Mouse (Mus musculus): ENCODE measurements at regions not wholly inside any gene's neighbourhood (a gene's known extent, or its start where the extent isn't known, plus 50 kb on each side); places are given as distances from the start of the nearest gene placed in this dataset.
"Not testable (repeated sequence)": the region's sequence is repeated elsewhere in the genome, so short reads cannot be mapped to it uniquely, and the experiment has no call there.

- no peaks in the 10 kb centered on the region for H3K9me3 ChIP-seq (replicated peaks; ENCODE audit: control insufficient read depth, insufficient read depth, low read length, poor library complexity, severe bottlenecking)
- no peaks in the 10 kb centered on the region for H3K27me3 ChIP-seq (ENCODE audit: control insufficient read depth, insufficient read depth, low read length, poor library complexity, severe bottlenecking)
- no peaks in the 10 kb centered on the region for H3K36me3 ChIP-seq (ENCODE audit: control insufficient read depth, insufficient read depth, low read length, poor library complexity, severe bottlenecking)
- no peaks in the 10 kb centered on the region for H3K4me1 ChIP-seq (ENCODE audit: control insufficient read depth, insufficient read depth, low read length)
- TF ChIP-seq POLR2A (IDR thresholded peaks at IDR 0.05; ENCODE audit: insufficient read depth, low read length) (no peak), EP300 (IDR thresholded peaks at IDR 0.05; ENCODE audit: insufficient read depth, low read depth, low read length) (no peak), CTCF (IDR thresholded peaks at IDR 0.05; ENCODE audit: low read depth, low read length) (no peak)
- no peak overlapping the region for H3K9ac ChIP-seq (ENCODE audit: low read depth, poor library complexity, severe bottlenecking)
- H3K27ac ChIP-seq (ENCODE audit: insufficient read depth, low read length): no peak overlapping the region
- no peak overlapping the region for H3K4me3 ChIP-seq (ENCODE audit: low read depth, low read length)
Observed at GRCm38 (mm10) chr16:15128996-15129395, 188.3 kb upstream of the Gm21897 start.

- no peak overlapping the region for H3K9ac ChIP-seq (ENCODE audit: low read depth, poor library complexity, severe bottlenecking)
- no peak overlapping the region for H3K4me3 ChIP-seq (ENCODE audit: low read depth, low read length)
- no peaks in the 10 kb centered on the region for H3K36me3 ChIP-seq (ENCODE audit: control insufficient read depth, insufficient read depth, low read length, poor library complexity, severe bottlenecking)
- no peaks in the 10 kb centered on the region for H3K27me3 ChIP-seq (ENCODE audit: control insufficient read depth, insufficient read depth, low read length, poor library complexity, severe bottlenecking)
- H3K4me1 ChIP-seq (ENCODE audit: control insufficient read depth, insufficient read depth, low read length): no peaks in the 10 kb centered on the region
- H3K27ac ChIP-seq (ENCODE audit: insufficient read depth, low read length): no peak overlapping the region
- no peak for TF ChIP-seq EP300 (IDR thresholded peaks at IDR 0.05; ENCODE audit: insufficient read depth, low read depth, low read length)
- TF ChIP-seq POLR2A (IDR thresholded peaks at IDR 0.05; ENCODE audit: insufficient read depth, low read length): no peak
- TF ChIP-seq CTCF (IDR thresholded peaks at IDR 0.05; ENCODE audit: low read depth, low read length): no peak
- no peaks in the 10 kb centered on the region for H3K9me3 ChIP-seq (replicated peaks; ENCODE audit: control insufficient read depth, insufficient read depth, low read length, poor library complexity, severe bottlenecking)
Observed at GRCm38 (mm10) chr16:15129806-15130205, 187.5 kb upstream of the Gm21897 start.

GRCm38 (mm10) chr16:15157852-15158251 lies 159.4 kb upstream of the Gm21897 start:
- TF ChIP-seq POLR2A (IDR thresholded peaks at IDR 0.05; ENCODE audit: insufficient read depth, low read length): no peak
- no peak for TF ChIP-seq CTCF (IDR thresholded peaks at IDR 0.05; ENCODE audit: low read depth, low read length)
- TF ChIP-seq EP300 (IDR thresholded peaks at IDR 0.05; ENCODE audit: insufficient read depth, low read depth, low read length): no peak
- Histone ChIP-seq H3K9ac (ENCODE audit: low read depth, poor library complexity, severe bottlenecking) (no peak overlapping the region), H3K4me3 (ENCODE audit: low read depth, low read length) (no peak overlapping the region), H3K27ac (ENCODE audit: insufficient read depth, low read length) (no peak overlapping the region), H3K27me3 (ENCODE audit: control insufficient read depth, insufficient read depth, low read length, poor library complexity, severe bottlenecking) (no peaks in the 10 kb centered on the region), H3K4me1 (ENCODE audit: control insufficient read depth, insufficient read depth, low read length) (no peaks in the 10 kb centered on the region), H3K9me3 (replicated peaks; ENCODE audit: control insufficient read depth, insufficient read depth, low read length, poor library complexity, severe bottlenecking) (no peaks in the 10 kb centered on the region), H3K36me3 (ENCODE audit: control insufficient read depth, insufficient read depth, low read length, poor library complexity, severe bottlenecking) (no peaks in the 10 kb centered on the region)

GRCm38 (mm10) chr16:15175516-15175915 lies 141.7 kb upstream of the Gm21897 start:
- no peak overlapping the region for H3K9ac ChIP-seq (ENCODE audit: low read depth, poor library complexity, severe bottlenecking)
- H3K4me1 ChIP-seq (ENCODE audit: control insufficient read depth, insufficient read depth, low read length): no peaks in the 10 kb centered on the region
- H3K27me3 ChIP-seq (ENCODE audit: control insufficient read depth, insufficient read depth, low read length, poor library complexity, severe bottlenecking): no peaks in the 10 kb centered on the region
- no peak for TF ChIP-seq POLR2A (IDR thresholded peaks at IDR 0.05; ENCODE audit: insufficient read depth, low read length)
- no peak for TF ChIP-seq CTCF (IDR thresholded peaks at IDR 0.05; ENCODE audit: low read depth, low read length)
- TF ChIP-seq EP300 (IDR thresholded peaks at IDR 0.05; ENCODE audit: insufficient read depth, low read depth, low read length): no peak
- H3K9me3 ChIP-seq (replicated peaks; ENCODE audit: control insufficient read depth, insufficient read depth, low read length, poor library complexity, severe bottlenecking): 0 out of 2 replicates have a peak, but pooled peaks cover 5% of the 10 kb centered on the region
- H3K27ac ChIP-seq (ENCODE audit: insufficient read depth, low read length): no peak overlapping the region
- no peaks in the 10 kb centered on the region for H3K36me3 ChIP-seq (ENCODE audit: control insufficient read depth, insufficient read depth, low read length, poor library complexity, severe bottlenecking)
- no peak overlapping the region for H3K4me3 ChIP-seq (ENCODE audit: low read depth, low read length)

GRCm38 (mm10) chr16:15185714-15186113 lies 131.5 kb upstream of the Gm21897 start:
- Histone ChIP-seq H3K9me3 (replicated peaks; ENCODE audit: control insufficient read depth, insufficient read depth, low read length, poor library complexity, severe bottlenecking) (no peaks in the 10 kb centered on the region), H3K27ac (ENCODE audit: insufficient read depth, low read length) (no peak overlapping the region), H3K9ac (ENCODE audit: low read depth, poor library complexity, severe bottlenecking) (no peak overlapping the region), H3K4me3 (ENCODE audit: low read depth, low read length) (no peak overlapping the region), H3K4me1 (ENCODE audit: control insufficient read depth, insufficient read depth, low read length) (no peaks in the 10 kb centered on the region), H3K27me3 (ENCODE audit: control insufficient read depth, insufficient read depth, low read length, poor library complexity, severe bottlenecking) (no peaks in the 10 kb centered on the region), H3K36me3 (ENCODE audit: control insufficient read depth, insufficient read depth, low read length, poor library complexity, severe bottlenecking) (no peaks in the 10 kb centered on the region)
- no peak for TF ChIP-seq CTCF (IDR thresholded peaks at IDR 0.05; ENCODE audit: low read depth, low read length)
- no peak for TF ChIP-seq EP300 (IDR thresholded peaks at IDR 0.05; ENCODE audit: insufficient read depth, low read depth, low read length)
- TF ChIP-seq POLR2A (IDR thresholded peaks at IDR 0.05; ENCODE audit: insufficient read depth, low read length): no peak

GRCm38 (mm10) chr16:15194926-15195711 lies 122.1 kb upstream of the Gm21897 start:
- Histone ChIP-seq H3K9me3 (replicated peaks; ENCODE audit: control insufficient read depth, insufficient read depth, low read length, poor library complexity, severe bottlenecking) (no peaks in the 10 kb centered on the region), H3K27me3 (ENCODE audit: control insufficient read depth, insufficient read depth, low read length, poor library complexity, severe bottlenecking) (no peaks in the 10 kb centered on the region), H3K4me1 (ENCODE audit: control insufficient read depth, insufficient read depth, low read length) (no peaks in the 10 kb centered on the region), H3K36me3 (ENCODE audit: control insufficient read depth, insufficient read depth, low read length, poor library complexity, severe bottlenecking) (no peaks in the 10 kb centered on the region), H3K4me3 (ENCODE audit: low read depth, low read length) (no peak overlapping the region), H3K9ac (ENCODE audit: low read depth, poor library complexity, severe bottlenecking) (no peak overlapping the region), H3K27ac (ENCODE audit: insufficient read depth, low read length) (no peak overlapping the region)
- TF ChIP-seq POLR2A (IDR thresholded peaks at IDR 0.05; ENCODE audit: insufficient read depth, low read length) (no peak), CTCF (IDR thresholded peaks at IDR 0.05; ENCODE audit: low read depth, low read length) (no peak), EP300 (IDR thresholded peaks at IDR 0.05; ENCODE audit: insufficient read depth, low read depth, low read length) (no peak)

GRCm38 (mm10) chr16:15195931-15196330 lies 121.3 kb upstream of the Gm21897 start:
- H3K36me3 ChIP-seq (ENCODE audit: control insufficient read depth, insufficient read depth, low read length, poor library complexity, severe bottlenecking); H3K4me1 ChIP-seq (ENCODE audit: control insufficient read depth, insufficient read depth, low read length); H3K4me3 ChIP-seq (ENCODE audit: low read depth, low read length); H3K27me3 ChIP-seq (ENCODE audit: control insufficient read depth, insufficient read depth, low read length, poor library complexity, severe bottlenecking); H3K27ac ChIP-seq (ENCODE audit: insufficient read depth, low read length); H3K9ac ChIP-seq (ENCODE audit: low read depth, poor library complexity, severe bottlenecking); H3K9me3 ChIP-seq (replicated peaks; ENCODE audit: control insufficient read depth, insufficient read depth, low read length, poor library complexity, severe bottlenecking): not testable (repeated sequence)

Measured in ES-Bruce4 (cell line).